Mouse (Mus musculus) c-Kit-positive CD71-positive TER-119-negative erythroid progenitor cells, embryonic 14.5 days (primary cell): ENCODE results near the gene Rabif.
A peak's percentile ranks its signal among the peaks of the same experiment; 100 is the strongest.
"Not testable (repeated sequence)": the region's sequence is repeated elsewhere in the genome, so short reads cannot be mapped to it uniquely, and the experiment has no call there.

Experiments used
- DNase-seq: peaks from one replicate; pipeline ENCODE4 v3.0.0-alpha.2; 2013; ENCODE audit warnings: low read depth

Gene Rabif

DNA sequence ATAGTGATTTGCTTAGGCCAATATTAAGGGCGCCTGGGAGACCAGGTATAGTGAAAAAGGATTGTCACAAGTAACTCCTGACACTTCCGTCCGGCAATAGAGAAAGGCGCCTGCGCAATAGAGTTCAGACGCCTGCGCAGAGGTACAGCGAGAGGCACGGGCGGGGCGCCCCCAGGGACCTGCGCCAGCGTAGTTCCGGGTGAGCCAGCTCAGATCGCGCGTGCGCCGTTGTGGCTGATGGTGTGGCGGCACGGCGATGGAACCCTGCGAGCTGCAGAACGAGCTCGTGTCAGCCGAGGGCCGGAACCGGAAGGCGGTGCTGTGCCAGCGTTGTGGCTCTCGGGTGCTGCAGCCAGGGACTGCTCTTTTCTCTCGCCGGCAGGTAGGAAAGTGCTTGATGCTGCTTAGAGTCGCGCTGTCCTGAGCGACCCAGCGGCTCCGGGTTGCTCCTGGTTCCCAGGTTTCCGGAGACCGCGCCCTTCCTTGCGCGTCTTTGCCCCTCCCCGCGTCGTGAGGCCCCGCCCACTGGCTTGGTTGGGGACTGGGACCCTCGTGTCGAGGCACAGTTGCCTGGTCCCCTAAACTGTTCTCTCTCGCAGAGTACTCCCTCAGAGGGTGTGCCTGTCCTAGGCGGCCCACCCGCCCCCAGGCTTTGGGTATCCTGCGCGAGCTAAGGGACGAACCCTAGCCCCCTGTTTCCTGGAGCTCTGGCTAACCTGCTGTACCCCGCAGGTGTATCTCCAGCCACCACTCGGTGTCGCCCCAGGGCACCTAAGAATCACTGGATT lies at the start of gene Rabif:
Rabif (plus strand) TSS at position 221 of the 788 bp plus-strand sequence.
- peak; percentile 94 for DNase-seq

GRCm38 (mm10) chr1:134445418-134445817 lies 49.0 kb upstream of the Rabif start:
- DNase-seq = no peak

DNA sequence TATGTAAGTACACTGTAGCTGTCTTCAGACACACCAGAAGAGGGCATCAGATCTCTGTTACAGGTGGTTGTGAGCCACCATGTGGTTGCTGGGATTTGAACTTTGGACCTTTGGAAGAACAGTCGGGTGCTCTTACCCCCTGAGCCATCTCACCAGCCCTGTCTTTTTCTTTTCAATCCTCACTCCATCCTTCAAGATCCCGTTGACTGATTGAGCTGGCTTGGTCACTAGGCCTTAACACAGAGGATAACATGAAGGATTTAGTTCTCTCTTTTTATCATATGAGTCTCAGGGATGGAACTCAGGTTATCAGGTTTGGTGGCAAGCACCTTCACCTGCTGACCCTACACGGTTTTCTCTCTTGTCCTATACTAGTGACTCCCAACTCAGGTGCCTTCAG lies 45.9 kb upstream of the Rabif start:
- DNase-seq = not testable (repeated sequence)

GRCm38 (mm10) chr1:134450201-134450600 lies 44.2 kb upstream of the Rabif start:
- DNase-seq = no peak

- DNase-seq = peak; percentile 60
Measured at GRCm38 (mm10) chr1:134450986-134451385, 43.5 kb upstream of the Rabif start.

GRCm38 (mm10) chr1:134454904-134455824 lies 39.3 kb upstream of the Rabif start, which contains the start of gene Klhl12:
Klhl12 (plus strand) TSS chr1:134455531.
- DNase-seq = peak; percentile 84

DNA sequence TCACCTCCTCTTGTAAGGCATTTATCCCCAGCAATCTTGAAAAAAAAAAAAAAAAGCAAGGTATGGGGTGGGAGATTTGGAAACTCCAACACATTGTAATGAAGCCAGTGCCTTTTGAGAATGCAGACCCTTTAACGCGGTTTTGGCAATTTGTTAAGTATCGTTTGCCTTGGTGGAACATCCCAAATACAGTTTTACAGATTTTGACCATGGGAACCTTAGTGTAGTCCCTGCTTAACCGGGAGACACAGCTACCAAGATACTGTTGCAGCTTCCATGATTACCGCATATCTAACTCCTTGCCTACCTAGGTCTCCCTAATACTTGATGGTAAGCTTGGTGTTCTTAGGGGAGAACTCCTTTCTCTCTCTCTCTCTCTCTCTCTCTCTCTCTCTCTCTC lies 38.4 kb upstream of the Rabif start:
- no peak for DNase-seq

DNA sequence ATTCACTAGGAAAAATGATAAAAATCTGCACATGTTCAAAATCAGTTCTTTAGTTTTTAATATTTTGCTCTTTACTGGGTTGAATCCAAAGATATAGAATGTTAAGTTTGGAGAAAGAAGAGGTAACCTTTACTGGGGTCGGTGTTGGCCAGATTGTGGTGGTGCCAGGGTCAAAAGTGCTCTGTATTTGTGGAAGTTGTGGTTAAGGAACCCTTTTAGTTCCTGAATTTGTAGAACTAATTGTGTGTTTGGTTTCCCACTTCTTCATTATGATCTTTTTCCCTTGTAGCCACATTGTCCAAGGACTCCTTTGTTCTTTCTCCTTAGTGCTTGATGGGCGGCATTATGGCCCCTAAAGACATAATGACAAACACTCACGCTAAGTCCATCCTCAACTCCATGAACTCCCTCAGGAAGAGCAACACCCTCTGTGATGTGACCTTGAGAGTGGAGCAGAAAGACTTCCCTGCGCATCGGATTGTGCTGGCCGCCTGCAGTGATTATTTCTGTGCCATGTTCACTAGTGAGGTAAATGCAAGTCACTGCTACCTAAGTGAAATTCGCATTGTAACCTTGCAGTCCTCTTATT lies 36.2 kb upstream of the Rabif start:
- DNase-seq = no peak

DNA sequence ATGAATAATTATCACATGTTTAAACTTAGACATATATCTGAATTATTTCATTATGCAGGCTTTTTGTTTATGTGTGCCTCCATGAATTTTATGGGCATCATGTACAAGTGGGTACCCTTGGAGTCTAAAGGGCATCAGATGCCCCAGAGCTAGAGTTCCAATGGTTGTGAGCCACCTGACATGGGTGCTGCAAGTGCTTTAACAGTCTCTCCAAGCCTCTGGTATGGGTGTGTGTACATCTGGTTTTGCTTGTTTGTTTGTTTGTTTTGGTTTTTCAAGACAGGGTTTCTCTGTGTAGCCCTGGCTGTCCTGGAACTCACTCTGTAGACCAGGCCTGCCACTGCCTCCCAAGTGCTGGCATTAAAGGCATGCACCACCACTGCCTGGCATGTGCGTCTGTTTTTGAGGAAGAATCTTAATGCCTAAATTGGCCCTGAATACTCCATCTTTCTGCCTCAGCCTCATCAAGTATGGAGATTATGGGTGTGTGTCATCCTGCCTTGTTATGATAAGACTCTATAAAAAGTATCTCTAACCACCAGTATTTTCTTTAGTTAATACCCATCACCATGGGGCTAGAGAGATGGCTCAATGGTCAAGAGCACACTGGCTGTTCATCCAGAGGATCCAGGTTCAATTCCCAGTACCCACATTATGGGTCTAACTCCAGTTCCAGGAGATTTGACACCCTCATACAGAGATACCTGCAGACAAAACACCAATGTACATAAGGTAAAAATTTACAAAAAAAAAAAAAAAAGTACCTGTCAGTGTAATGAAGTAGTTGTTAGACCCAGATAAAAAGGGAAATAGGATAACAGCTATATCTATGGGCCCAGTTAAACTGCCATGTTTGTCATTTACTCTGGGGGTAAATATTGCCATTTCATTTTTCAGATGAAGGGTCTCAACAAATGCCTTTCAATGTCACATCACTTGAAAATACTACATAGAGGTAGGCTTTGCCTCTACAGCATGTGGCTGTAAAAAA lies 33.9 kb upstream of the Rabif start:
- peak; percentile 68 for DNase-seq

DNA sequence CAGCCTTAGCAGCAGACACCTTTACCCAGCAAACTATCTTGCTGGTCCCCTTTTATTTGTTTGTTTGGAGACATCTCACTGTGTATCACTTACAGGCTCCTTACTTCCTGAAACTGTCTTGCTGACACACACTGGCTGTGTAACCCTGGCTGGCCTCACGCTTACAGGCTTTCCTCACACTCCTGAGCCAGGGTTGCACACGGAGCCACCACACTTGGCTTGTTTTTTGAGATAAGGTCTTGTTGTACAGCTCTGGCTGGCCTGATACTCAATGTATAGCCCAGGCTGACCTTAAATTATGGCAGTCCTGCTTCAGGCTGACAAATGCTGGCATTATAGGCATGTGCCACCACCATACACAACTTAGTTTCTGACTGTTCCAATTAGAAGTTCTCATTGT lies 9.8 kb upstream of the Rabif start:
- peak; percentile 25 for DNase-seq

DNA sequence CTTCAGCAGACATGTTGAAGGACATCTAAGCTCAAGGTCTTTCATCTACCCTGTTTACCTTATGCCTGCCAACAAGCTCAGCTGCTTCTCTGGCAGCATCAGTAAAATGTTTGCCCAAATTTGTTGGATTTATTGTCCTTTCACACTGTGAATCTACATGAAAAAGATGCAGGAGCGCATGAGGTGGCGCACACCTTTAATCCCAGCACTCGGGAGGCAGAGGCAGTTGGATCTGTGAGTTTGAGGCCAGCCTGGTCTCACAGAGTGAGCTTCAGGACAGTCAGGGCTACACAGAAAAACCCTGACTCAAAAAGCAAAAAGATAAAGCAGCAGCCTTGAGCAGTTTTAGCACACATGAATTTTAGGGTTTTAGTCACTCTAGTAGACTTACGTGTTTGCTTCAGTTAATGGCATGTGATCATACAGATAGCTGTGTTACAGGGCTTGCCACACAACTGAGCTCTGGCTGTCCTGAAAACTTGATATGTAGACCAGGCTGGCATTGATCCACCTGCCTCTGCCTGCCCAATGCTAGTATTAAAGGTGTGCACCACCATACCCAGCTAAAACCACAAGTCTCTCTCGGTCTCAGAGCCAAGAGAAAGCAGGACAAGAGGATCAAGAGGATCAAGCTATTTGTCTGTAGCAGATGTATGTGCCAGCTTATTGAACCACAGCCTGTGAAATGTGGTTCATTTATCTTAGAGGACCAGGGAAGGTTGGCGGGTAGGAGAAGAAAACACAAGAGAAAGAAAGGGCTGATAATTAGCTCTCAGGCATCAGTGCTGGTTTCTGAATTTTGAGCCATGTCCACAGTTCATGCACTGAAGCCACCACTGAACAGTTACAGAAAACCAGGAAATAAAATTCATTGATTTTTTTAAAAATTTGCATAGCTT lies 3.3 kb upstream of the Rabif start:
- DNase-seq = peak; percentile 63

DNA sequence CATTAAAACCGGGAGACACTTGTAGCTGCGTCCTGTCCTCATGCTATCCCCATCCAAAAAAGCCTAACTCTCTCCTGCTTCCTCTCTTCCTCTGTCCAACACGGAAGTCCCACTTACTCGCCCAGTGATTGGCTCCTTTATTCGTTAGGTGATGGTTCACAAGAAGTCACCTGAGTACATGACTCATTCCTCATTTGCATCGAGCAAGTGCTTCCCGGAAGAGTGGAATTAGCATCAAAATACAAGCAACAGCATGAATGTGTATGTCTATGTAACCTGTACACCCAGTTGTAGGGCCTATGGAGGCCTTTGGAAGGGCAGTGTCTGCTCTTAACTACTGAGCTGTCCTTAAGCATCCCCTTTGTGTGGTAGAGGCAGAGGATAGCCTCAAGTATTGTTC lies 2.2 kb upstream of the Rabif start:
- DNase-seq = no peak

- DNase-seq = peak; percentile 13
Measured at GRCm38 (mm10) chr1:134493496-134493895, 952 bp upstream of the Rabif start.

DNA sequence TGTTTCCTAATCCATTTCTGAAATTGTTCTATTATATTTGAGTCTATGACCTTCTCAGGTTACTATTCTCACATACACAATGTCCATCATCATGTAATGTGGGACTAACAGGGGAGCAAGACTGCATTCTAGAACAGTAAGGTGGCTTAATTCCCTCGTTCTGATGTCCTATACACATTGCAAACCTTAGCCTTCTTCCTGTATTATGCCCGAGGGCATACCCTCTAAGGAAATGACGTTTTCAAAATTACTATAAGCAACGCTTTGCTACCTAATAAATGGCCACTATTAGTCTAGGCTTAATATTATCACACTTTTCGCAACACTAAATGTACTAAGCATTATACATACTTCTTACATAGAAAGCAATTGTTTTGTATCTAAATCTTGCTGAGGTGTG lies 492 bp upstream of the Rabif start:
- DNase-seq = peak; percentile 11

GRCm38 (mm10) chr1:134495216-134495539 lies 730 bp downstream of the Rabif start:
- DNase-seq = no peak

GRCm38 (mm10) chr1:134495991-134496390 lies 1.5 kb downstream of the Rabif start:
- no peak for DNase-seq

GRCm38 (mm10) chr1:134500916-134501315 lies 6.5 kb downstream of the Rabif start:
- DNase-seq = no peak

GRCm38 (mm10) chr1:134506201-134506600 lies 11.8 kb downstream of the Rabif start:
- no peak for DNase-seq

DNA sequence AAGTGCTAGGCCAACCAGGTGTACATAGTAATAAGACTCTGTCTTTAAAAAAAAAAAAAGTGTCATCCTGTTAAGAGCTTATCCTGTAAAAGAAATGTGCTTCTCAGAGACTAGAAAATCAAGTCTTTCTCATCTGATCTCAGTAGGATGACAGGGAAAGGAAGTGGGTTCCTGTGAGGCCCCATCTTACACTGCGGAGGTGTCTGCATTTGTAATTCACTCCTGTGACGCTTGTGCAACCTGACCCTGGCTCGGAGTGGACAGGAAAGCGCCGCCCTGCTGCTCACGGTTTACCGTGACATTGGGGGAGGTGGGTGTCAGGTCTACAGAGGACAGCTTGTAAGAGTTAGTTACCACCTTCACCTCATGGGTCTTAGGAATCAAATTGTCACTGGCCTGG lies 15.6 kb downstream of the Rabif start:
- no peak for DNase-seq

- no peak for DNase-seq
Measured at GRCm38 (mm10) chr1:134512183-134512582, 17.7 kb downstream of the Rabif start.
